Mouse (Mus musculus): ENCODE data around the gene Hcn2. TPM values are rescaled to one million over a fixed set of nuclear protein-coding genes. Genes with fewer than 3 reads are reported as not detected.

The Hcn2 gene
- polyA plus RNA-seq, 1 experiment from 2014 or later: 0.15 TPM

- 86% methylated on average over 3 of the region's 3 CpGs for WGBS
- DNase-seq (ENCODE audit: low spot score): no peak
- ATAC-seq (ENCODE audit: low read depth): no peak
These were observed 43.4 kb upstream of the Hcn2 start for GRCm38 (mm10) chr10:79673054-79673453.

GRCm38 (mm10) chr10:79675346-79676035 lies 40.9 kb upstream of the Hcn2 start:
- Histone ChIP-seq H3K9ac (ENCODE audit: low read depth, low read length) (no peak overlapping the region), H3K36me3 (ENCODE audit: control insufficient read depth, insufficient read depth, low read length) (peaks cover 13% of the 10 kb centered on the region; the same call in 1 of the 2 replicates), H3K27me3 (replicated peaks; ENCODE audit: control insufficient read depth, insufficient read depth, low read length) (no peaks in the 10 kb centered on the region), H3K4me3 (ENCODE audit: low read depth, low read length) (no peak overlapping the region), H3K4me1 (ENCODE audit: control insufficient read depth, insufficient read depth, low read length) (0 out of 2 replicates have a peak, but pooled peaks cover under 1% of the 10 kb centered on the region), H3K4me2 (ENCODE audit: low read depth, low read length) (no peak overlapping the region), H3K27ac (replicated peaks; ENCODE audit: low read depth, low read length) (no peak overlapping the region), H3K9me3 (ENCODE audit: control insufficient read depth, low read length) (no peaks in the 10 kb centered on the region)
- 57% methylated on average over 27 of the region's 44 CpGs for WGBS
- ATAC-seq (ENCODE audit: low read depth): no peak
- DNase-seq (ENCODE audit: low spot score): no peak

More at GRCm38 (mm10) chr10:79673054-79673453, 43.4 kb upstream of the Hcn2 start:
- H3K4me1 ChIP-seq (ENCODE audit: control insufficient read depth, insufficient read depth, low read length): 0 out of 2 replicates have a peak, but pooled peaks cover 4% of the 10 kb centered on the region
- H3K4me3 ChIP-seq (ENCODE audit: low read depth, low read length): no peak overlapping the region
- no peak overlapping the region for H3K27ac ChIP-seq (replicated peaks; ENCODE audit: low read depth, low read length)
- no peaks in the 10 kb centered on the region for H3K27me3 ChIP-seq (replicated peaks; ENCODE audit: control insufficient read depth, insufficient read depth, low read length)
- no peak overlapping the region for H3K4me2 ChIP-seq (ENCODE audit: low read depth, low read length)
- H3K9me3 ChIP-seq (ENCODE audit: control insufficient read depth, low read length): no peaks in the 10 kb centered on the region
- peaks cover 13% of the 10 kb centered on the region; the same call in 1 of the 2 replicates for H3K36me3 ChIP-seq (ENCODE audit: control insufficient read depth, insufficient read depth, low read length)
- H3K9ac ChIP-seq (ENCODE audit: low read depth, low read length): no peak overlapping the region

GRCm38 (mm10) chr10:79680606-79681495 lies 35.6 kb upstream of the Hcn2 start:
- peak overlapping the region; percentile 83 for H3K27ac ChIP-seq (replicated peaks; ENCODE audit: low read depth, low read length)
- H3K4me1 ChIP-seq (ENCODE audit: control insufficient read depth, insufficient read depth, low read length): peaks cover 14% of the 10 kb centered on the region
- DNase-seq (ENCODE audit: low spot score): no peak
- peak overlapping the region; percentile 84 for H3K9ac ChIP-seq (ENCODE audit: low read depth, low read length)
- peaks cover 28% of the 10 kb centered on the region for H3K36me3 ChIP-seq (ENCODE audit: control insufficient read depth, insufficient read depth, low read length)
- peak; percentile 0; the same call in 1 of the 2 replicates for ATAC-seq (ENCODE audit: low read depth)
- peak overlapping the region; percentile 81 for H3K4me3 ChIP-seq (ENCODE audit: low read depth, low read length)
- H3K4me2 ChIP-seq (ENCODE audit: low read depth, low read length): peak overlapping the region; percentile 87
- H3K9me3 ChIP-seq (ENCODE audit: control insufficient read depth, low read length): no peaks in the 10 kb centered on the region
- H3K27me3 ChIP-seq (replicated peaks; ENCODE audit: control insufficient read depth, insufficient read depth, low read length): no peaks in the 10 kb centered on the region
- WGBS: 37% methylated on average over 11 of the region's 11 CpGs

GRCm38 (mm10) chr10:79681591-79682245 lies 34.7 kb upstream of the Hcn2 start, which contains the start of gene Cdc34:
Gene Cdc34 (plus strand): TSS chr10:79682195.
- 1% methylated on average over 36 of the region's 84 CpGs for WGBS
- Histone ChIP-seq H3K27ac (replicated peaks; ENCODE audit: low read depth, low read length) (peak within 1 kb of the TSS; percentile 83), H3K4me1 (ENCODE audit: control insufficient read depth, insufficient read depth, low read length) (peaks cover 14% of the 10 kb centered on the region), H3K27me3 (replicated peaks; ENCODE audit: control insufficient read depth, insufficient read depth, low read length) (no peaks in the 10 kb centered on the region), H3K36me3 (ENCODE audit: control insufficient read depth, insufficient read depth, low read length) (peaks cover 29% of the 10 kb centered on the region), H3K9me3 (ENCODE audit: control insufficient read depth, low read length) (no peaks in the 10 kb centered on the region), H3K4me3 (ENCODE audit: low read depth, low read length) (peak within 1 kb of the TSS; percentile 81), H3K9ac (ENCODE audit: low read depth, low read length) (peak within 1 kb of the TSS; percentile 84), H3K4me2 (ENCODE audit: low read depth, low read length) (peak within 1 kb of the TSS; percentile 87)
- DNase-seq (ENCODE audit: low spot score) (peak; percentile 99), ATAC-seq (ENCODE audit: low read depth) (peak; percentile 96)

- no peak for DNase-seq (ENCODE audit: low spot score)
These were observed 33.9 kb upstream of the Hcn2 start for GRCm38 (mm10) chr10:79682551-79682915.

GRCm38 (mm10) chr10:79682916-79683582 lies 33.4 kb upstream of the Hcn2 start:
- Histone ChIP-seq H3K4me3 (ENCODE audit: low read depth, low read length) (peak overlapping the region; percentile 81), H3K36me3 (ENCODE audit: control insufficient read depth, insufficient read depth, low read length) (peaks cover 42% of the 10 kb centered on the region), H3K4me1 (ENCODE audit: control insufficient read depth, insufficient read depth, low read length) (peaks cover 14% of the 10 kb centered on the region), H3K27ac (replicated peaks; ENCODE audit: low read depth, low read length) (peak overlapping the region; percentile 79; the same call in 1 of the 2 replicates), H3K9ac (ENCODE audit: low read depth, low read length) (peak overlapping the region; percentile 84), H3K27me3 (replicated peaks; ENCODE audit: control insufficient read depth, insufficient read depth, low read length) (no peaks in the 10 kb centered on the region), H3K9me3 (ENCODE audit: control insufficient read depth, low read length) (no peaks in the 10 kb centered on the region), H3K4me2 (ENCODE audit: low read depth, low read length) (peak overlapping the region; percentile 87)
- 7% methylated on average over 8 of the region's 10 CpGs for WGBS
- DNase-seq (ENCODE audit: low spot score) (peak; percentile 63), ATAC-seq (ENCODE audit: low read depth) (no peak)

More at GRCm38 (mm10) chr10:79682551-79682915, 33.9 kb upstream of the Hcn2 start:
- peak overlapping the region; percentile 79 for H3K27ac ChIP-seq (replicated peaks; ENCODE audit: low read depth, low read length)
- 0% methylated on average over 7 of the region's 10 CpGs for WGBS
- peaks cover 14% of the 10 kb centered on the region for H3K4me1 ChIP-seq (ENCODE audit: control insufficient read depth, insufficient read depth, low read length)
- H3K9ac ChIP-seq (ENCODE audit: low read depth, low read length): peak overlapping the region; percentile 84
- peaks cover 37% of the 10 kb centered on the region for H3K36me3 ChIP-seq (ENCODE audit: control insufficient read depth, insufficient read depth, low read length)
- ATAC-seq (ENCODE audit: low read depth): no peak
- no peaks in the 10 kb centered on the region for H3K9me3 ChIP-seq (ENCODE audit: control insufficient read depth, low read length)
- H3K4me2 ChIP-seq (ENCODE audit: low read depth, low read length): peak overlapping the region; percentile 87
- no peaks in the 10 kb centered on the region for H3K27me3 ChIP-seq (replicated peaks; ENCODE audit: control insufficient read depth, insufficient read depth, low read length)
- H3K4me3 ChIP-seq (ENCODE audit: low read depth, low read length): peak overlapping the region; percentile 81

GRCm38 (mm10) chr10:79683726-79684640 lies 32.5 kb upstream of the Hcn2 start:
- peaks cover 51% of the 10 kb centered on the region for H3K36me3 ChIP-seq (ENCODE audit: control insufficient read depth, insufficient read depth, low read length)
- H3K9me3 ChIP-seq (ENCODE audit: control insufficient read depth, low read length): no peaks in the 10 kb centered on the region
- peak overlapping the region; percentile 84 for H3K9ac ChIP-seq (ENCODE audit: low read depth, low read length)
- DNase-seq (ENCODE audit: low spot score): no peak
- peaks cover 14% of the 10 kb centered on the region for H3K4me1 ChIP-seq (ENCODE audit: control insufficient read depth, insufficient read depth, low read length)
- H3K4me2 ChIP-seq (ENCODE audit: low read depth, low read length): peak overlapping the region; percentile 87
- H3K27ac ChIP-seq (replicated peaks; ENCODE audit: low read depth, low read length): no peak overlapping the region
- H3K4me3 ChIP-seq (ENCODE audit: low read depth, low read length): peak overlapping the region; percentile 81
- no peak for ATAC-seq (ENCODE audit: low read depth)
- no peaks in the 10 kb centered on the region for H3K27me3 ChIP-seq (replicated peaks; ENCODE audit: control insufficient read depth, insufficient read depth, low read length)
- 80% methylated on average over 6 of the region's 6 CpGs for WGBS
